Mouse (Mus musculus) splenic B cell, adult 2 months (primary cell): Measurements from ENCODE around the gene Fer1l5.

Experiments
- DNase-seq: peaks from one replicate; pipeline ENCODE4 v3.0.0-alpha.2; 2011; ENCODE audit warnings: low read depth, low spot score
- H3K27me3 ChIP-seq: 2 replicates; pipeline ENCODE4 v1.6.1; 2012; ENCODE audit warnings: mild to moderate bottlenecking, low read length, moderate library complexity, mixed read lengths; ENCODE audit not compliant: control insufficient read depth, poor library complexity, insufficient read depth, severe bottlenecking
- H3K36me3 ChIP-seq: 2 replicates; pipeline ENCODE4 v1.6.1; 2012; ENCODE audit warnings: mild to moderate bottlenecking, low read length, moderate library complexity, mixed read lengths; ENCODE audit not compliant: control insufficient read depth, poor library complexity, insufficient read depth, severe bottlenecking

Fer1l5 gene

GRCm38 (mm10) chr1:36371934-36372845 is at the start of gene Fer1l5:
Gene Fer1l5, plus strand, starts transcription at chr1:36372291.
- no peak for DNase-seq
- H3K27me3 ChIP-seq = no peaks in the 10 kb centered on the region
- H3K36me3 ChIP-seq = no peaks in the 10 kb centered on the region

- DNase-seq = no peak
- Histone ChIP-seq H3K36me3 (peaks cover 4% of the 10 kb centered on the region), H3K27me3 (no peaks in the 10 kb centered on the region)
These were observed 49.0 kb upstream of the Fer1l5 start for GRCm38 (mm10) chr1:36323076-36323475.

GRCm38 (mm10) chr1:36323746-36324448 is 48.2 kb upstream of the Fer1l5 start:
- Histone ChIP-seq H3K27me3 (no peaks in the 10 kb centered on the region), H3K36me3 (peaks cover 2% of the 10 kb centered on the region; the same call in 1 of the 2 replicates)
- peak; percentile 69 for DNase-seq

GRCm38 (mm10) chr1:36325900-36326321 is 46.2 kb upstream of the Fer1l5 start:
- H3K36me3 ChIP-seq = no peaks in the 10 kb centered on the region
- H3K27me3 ChIP-seq = no peaks in the 10 kb centered on the region
- DNase-seq = no peak

GRCm38 (mm10) chr1:36326815-36327214 is 45.3 kb upstream of the Fer1l5 start:
- no peak for DNase-seq
- no peaks in the 10 kb centered on the region for H3K36me3 ChIP-seq
- no peaks in the 10 kb centered on the region for H3K27me3 ChIP-seq

GRCm38 (mm10) chr1:36331743-36332142 is 40.3 kb upstream of the Fer1l5 start:
- no peaks in the 10 kb centered on the region for H3K27me3 ChIP-seq
- no peaks in the 10 kb centered on the region; the same call in 1 of the 2 replicates for H3K36me3 ChIP-seq
- no peak for DNase-seq

- Histone ChIP-seq H3K36me3 (peaks cover 5% of the 10 kb centered on the region; the same call in 1 of the 2 replicates), H3K27me3 (no peaks in the 10 kb centered on the region)
- DNase-seq = no peak
These were observed 38.9 kb upstream of the Fer1l5 start for GRCm38 (mm10) chr1:36332955-36333887.

- Histone ChIP-seq H3K27me3 (no peaks in the 10 kb centered on the region), H3K36me3 (peaks cover 10% of the 10 kb centered on the region)
- DNase-seq = no peak
These were observed 29.5 kb upstream of the Fer1l5 start for GRCm38 (mm10) chr1:36342547-36342946.

- Histone ChIP-seq H3K36me3 (peaks cover 25% of the 10 kb centered on the region), H3K27me3 (no peaks in the 10 kb centered on the region)
- no peak for DNase-seq
These were observed 19.7 kb upstream of the Fer1l5 start for GRCm38 (mm10) chr1:36352351-36352750.

- DNase-seq = no peak
- no peaks in the 10 kb centered on the region for H3K27me3 ChIP-seq
- peaks cover 15% of the 10 kb centered on the region for H3K36me3 ChIP-seq
These were observed 15.0 kb upstream of the Fer1l5 start for GRCm38 (mm10) chr1:36356955-36357695.

- H3K27me3 ChIP-seq = no peaks in the 10 kb centered on the region
- 0 out of 2 replicates have a peak, but pooled peaks cover 5% of the 10 kb centered on the region for H3K36me3 ChIP-seq
- no peak for DNase-seq
These were observed 4.4 kb upstream of the Fer1l5 start for GRCm38 (mm10) chr1:36367698-36368097.

GRCm38 (mm10) chr1:36368112-36368968 is 3.8 kb upstream of the Fer1l5 start:
- Histone ChIP-seq H3K36me3 (0 out of 2 replicates have a peak, but pooled peaks cover 5% of the 10 kb centered on the region), H3K27me3 (no peaks in the 10 kb centered on the region)
- DNase-seq = peak; percentile 7
